Mouse (Mus musculus) E14TG2a.4 (cell line): ENCODE data around the gene Slc19a1.

Source experiments
- CTCF ChIP-seq: conservative IDR thresholded peaks from 2 replicates; pipeline ENCODE4 v1.5.1; 2014; ENCODE audit warnings: low read length
- POU5F1 ChIP-seq: IDR thresholded peaks from 2 replicates; pipeline ENCODE4 v1.6.1; 2014; ENCODE audit warnings: low read length, borderline replicate concordance

GRCm38 (mm10) chr10:77017061-77017460 is 15.0 kb upstream of the Slc19a1 start:
- TF ChIP-seq CTCF (no peak), POU5F1 (no peak)
